Mouse (Mus musculus): ENCODE measurements around the gene Olfr644. TPM values are rescaled to one million over a fixed set of nuclear protein-coding genes. Genes with fewer than 3 reads are reported as not detected.

Gene Olfr644
- not detected in 2 replicates for polyA plus RNA-seq (2012; rRNA removed)

- Histone ChIP-seq H3K27me3 (ENCODE audit: control insufficient read depth, insufficient read depth, low read length) (no peaks in the 10 kb centered on the region), H3K36me3 (ENCODE audit: control insufficient read depth, insufficient read depth, low read length) (no peaks in the 10 kb centered on the region), H3K4me3 (ENCODE audit: low read depth, low read length) (no peak within 1 kb of the TSS), H3K27ac (ENCODE audit: insufficient read depth, low read depth, low read length) (no peak within 1 kb of the TSS), H3K4me1 (ENCODE audit: control insufficient read depth, insufficient read depth, insufficient read length, low read length) (no peaks in the 10 kb centered on the region)
- TF ChIP-seq POLR2A (IDR thresholded peaks at IDR 0.05; ENCODE audit: low read depth, low read length), result no peak
- TF ChIP-seq CTCF (IDR thresholded peaks at IDR 0.05; ENCODE audit: extremely low read depth, insufficient read length, insufficient replicate concordance, low read depth, low read length), result no peak
- 53% methylated on average over 2 of the region's 2 CpGs for WGBS
These were observed at the start of gene Olfr644 for GRCm38 (mm10) chr7:104071769-104072168. Olfr644 (minus strand) TSS chr7:104071869.

- no peaks in the 10 kb centered on the region for H3K36me3 ChIP-seq (ENCODE audit: control insufficient read depth, insufficient read depth, low read length)
- no peaks in the 10 kb centered on the region for H3K27me3 ChIP-seq (ENCODE audit: control insufficient read depth, insufficient read depth, low read length)
- no peak for TF ChIP-seq POLR2A (IDR thresholded peaks at IDR 0.05; ENCODE audit: low read depth, low read length)
- TF ChIP-seq CTCF (IDR thresholded peaks at IDR 0.05; ENCODE audit: extremely low read depth, insufficient read length, insufficient replicate concordance, low read depth, low read length), result no peak
- H3K4me3 ChIP-seq (ENCODE audit: low read depth, low read length), result no peak within 1 kb of the TSS
- no peaks in the 10 kb centered on the region for H3K4me1 ChIP-seq (ENCODE audit: control insufficient read depth, insufficient read depth, insufficient read length, low read length)
- H3K27ac ChIP-seq (ENCODE audit: insufficient read depth, low read depth, low read length), result no peak within 1 kb of the TSS
These were observed 33.0 kb upstream of the Olfr644 start, which contains the start of gene Olfr646 for GRCm38 (mm10) chr7:104104757-104104972. Olfr646 (plus strand) TSS chr7:104104873.

DNA sequence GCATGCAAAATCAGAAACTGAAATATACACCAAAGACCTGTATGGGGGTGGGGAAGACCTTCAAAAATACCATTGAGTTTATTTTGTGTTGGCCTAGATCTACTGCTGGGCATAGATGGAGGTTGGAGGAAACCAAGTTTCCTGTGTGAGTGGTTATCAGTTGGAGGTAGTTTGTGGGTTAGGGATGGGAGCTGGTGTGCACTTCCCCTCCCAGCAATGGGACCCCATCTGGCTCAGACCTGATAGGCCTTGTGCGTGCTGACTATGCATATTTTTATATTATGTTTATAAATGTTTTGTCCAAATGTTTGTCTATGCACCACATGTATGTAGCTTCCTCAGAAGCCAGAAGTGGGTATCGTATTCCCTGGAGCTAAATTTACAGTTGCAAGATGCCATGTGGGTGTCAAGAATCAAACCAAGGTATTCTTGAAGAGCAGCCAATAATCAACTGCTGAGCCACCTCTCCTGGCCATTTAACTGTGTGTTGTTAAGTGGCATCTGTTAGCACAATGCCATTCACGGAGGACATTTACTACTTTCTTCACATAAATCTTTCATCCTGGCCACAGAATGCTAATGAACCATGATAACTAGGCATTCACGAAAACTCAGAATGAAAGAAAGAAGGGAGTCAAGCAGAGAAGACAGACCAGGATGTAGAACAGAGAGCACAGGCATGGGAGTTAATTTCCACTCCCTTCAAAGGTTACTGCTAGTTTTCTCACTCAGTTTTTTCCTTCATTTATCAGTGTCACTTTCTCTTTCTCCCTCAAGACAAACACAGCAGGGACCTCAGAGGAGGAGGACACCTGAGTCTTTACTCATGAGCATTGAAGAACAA, 32.5 kb upstream of the Olfr644 start:
- H3K4me1 ChIP-seq (ENCODE audit: control insufficient read depth, insufficient read depth, insufficient read length, low read length), result no peaks in the 10 kb centered on the region
- 55% methylated on average over 4 of the region's 4 CpGs for WGBS
- H3K4me3 ChIP-seq (ENCODE audit: low read depth, low read length), result no peak overlapping the region
- H3K36me3 ChIP-seq (ENCODE audit: control insufficient read depth, insufficient read depth, low read length), result no peaks in the 10 kb centered on the region
- no peak for TF ChIP-seq POLR2A (IDR thresholded peaks at IDR 0.05; ENCODE audit: low read depth, low read length)
- TF ChIP-seq CTCF (IDR thresholded peaks at IDR 0.05; ENCODE audit: extremely low read depth, insufficient read length, insufficient replicate concordance, low read depth, low read length), result no peak
- no peak overlapping the region for H3K27ac ChIP-seq (ENCODE audit: insufficient read depth, low read depth, low read length)
- H3K27me3 ChIP-seq (ENCODE audit: control insufficient read depth, insufficient read depth, low read length), result no peaks in the 10 kb centered on the region

- 58% methylated on average over 1 of the region's 1 CpGs for WGBS
- Histone ChIP-seq H3K27ac (ENCODE audit: insufficient read depth, low read depth, low read length) (no peak within 1 kb of the TSS), H3K36me3 (ENCODE audit: control insufficient read depth, insufficient read depth, low read length) (no peaks in the 10 kb centered on the region), H3K4me3 (ENCODE audit: low read depth, low read length) (no peak within 1 kb of the TSS), H3K4me1 (ENCODE audit: control insufficient read depth, insufficient read depth, insufficient read length, low read length) (no peaks in the 10 kb centered on the region), H3K27me3 (ENCODE audit: control insufficient read depth, insufficient read depth, low read length) (no peaks in the 10 kb centered on the region)
- TF ChIP-seq CTCF (IDR thresholded peaks at IDR 0.05; ENCODE audit: extremely low read depth, insufficient read length, insufficient replicate concordance, low read depth, low read length), result no peak
- no peak for TF ChIP-seq POLR2A (IDR thresholded peaks at IDR 0.05; ENCODE audit: low read depth, low read length)
These were observed 13.7 kb upstream of the Olfr644 start, which contains the start of gene Olfr645 for GRCm38 (mm10) chr7:104085365-104085764. Olfr645 (minus strand) TSS chr7:104085465.

DNA sequence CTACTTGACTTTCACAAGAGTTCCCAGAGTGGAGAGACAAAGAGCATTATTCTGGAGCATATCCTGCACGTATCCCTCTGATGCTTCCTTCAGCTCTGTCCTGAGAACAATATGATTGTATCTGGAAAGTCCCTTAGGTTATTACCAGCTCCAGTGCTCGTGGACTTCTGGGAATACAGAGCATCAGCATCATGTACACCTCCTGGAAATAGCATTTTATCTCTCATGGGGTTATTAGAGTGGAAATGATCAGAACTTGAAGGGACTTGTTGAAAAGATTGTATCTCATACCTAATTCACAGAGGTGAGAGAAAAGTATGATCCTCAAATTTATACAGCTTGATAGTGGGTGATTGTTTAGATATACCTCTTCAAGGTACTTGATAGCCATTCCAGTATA, 10.3 kb downstream of the Olfr644 start, which contains the start of gene 4930516K23Rik:
4930516K23Rik (minus strand) TSS at position 101 of the 400 bp plus-strand sequence.
- H3K36me3 ChIP-seq (ENCODE audit: control insufficient read depth, insufficient read depth, low read length), result no peaks in the 10 kb centered on the region
- no peaks in the 10 kb centered on the region for H3K27me3 ChIP-seq (ENCODE audit: control insufficient read depth, insufficient read depth, low read length)
- 50% methylated on average over 2 of the region's 2 CpGs for WGBS
- H3K4me3 ChIP-seq (ENCODE audit: low read depth, low read length), result no peak within 1 kb of the TSS
- H3K27ac ChIP-seq (ENCODE audit: insufficient read depth, low read depth, low read length), result no peak within 1 kb of the TSS
- H3K4me1 ChIP-seq (ENCODE audit: control insufficient read depth, insufficient read depth, insufficient read length, low read length), result no peaks in the 10 kb centered on the region
- no peak for TF ChIP-seq POLR2A (IDR thresholded peaks at IDR 0.05; ENCODE audit: low read depth, low read length)
- TF ChIP-seq CTCF (IDR thresholded peaks at IDR 0.05; ENCODE audit: extremely low read depth, insufficient read length, insufficient replicate concordance, low read depth, low read length), result no peak

DNA sequence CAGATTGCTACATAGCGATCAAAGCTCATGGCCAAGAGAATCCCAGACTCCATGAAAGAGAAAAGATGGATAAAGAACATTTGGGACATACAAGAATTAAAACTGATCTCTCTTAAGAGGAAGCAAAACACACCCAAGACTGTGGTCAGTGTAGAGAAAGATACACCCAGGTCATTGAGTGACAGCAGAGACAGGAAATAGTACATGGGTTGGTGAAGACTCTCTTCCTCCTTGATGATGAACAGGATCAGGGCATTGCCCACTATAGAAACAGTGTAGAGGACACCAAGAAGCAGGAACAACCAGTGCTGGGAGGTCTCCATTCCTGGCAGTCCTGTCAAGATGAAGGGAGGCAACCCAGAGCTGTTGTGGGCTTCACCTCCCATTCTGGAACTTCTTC, 12.5 kb downstream of the Olfr644 start:
- TF ChIP-seq POLR2A (IDR thresholded peaks at IDR 0.05; ENCODE audit: low read depth, low read length) (no peak), CTCF (IDR thresholded peaks at IDR 0.05; ENCODE audit: extremely low read depth, insufficient read length, insufficient replicate concordance, low read depth, low read length) (no peak)
- H3K27me3 ChIP-seq (ENCODE audit: control insufficient read depth, insufficient read depth, low read length), result no peaks in the 10 kb centered on the region

DNA sequence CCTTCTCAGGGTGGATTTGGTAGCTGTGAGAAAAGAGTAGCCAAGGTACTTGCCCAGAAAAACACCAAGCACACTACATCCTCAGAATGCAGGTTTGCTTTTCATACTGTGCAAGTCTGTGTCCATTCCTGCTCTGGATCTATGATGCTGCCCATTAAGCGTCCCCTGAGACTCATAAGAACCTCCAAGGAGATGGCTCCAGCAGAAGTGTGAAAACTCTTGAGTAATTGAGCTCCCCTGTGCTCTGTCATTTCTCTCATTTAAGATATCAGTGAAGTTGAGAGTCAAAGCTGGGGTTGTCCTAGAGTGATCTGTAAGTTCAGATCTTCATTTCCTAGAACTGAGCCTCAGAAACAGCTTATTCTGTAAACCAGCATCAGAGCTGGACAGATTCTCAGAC, 19.1 kb downstream of the Olfr644 start, which contains the start of gene Olfr642:
Olfr642 (minus strand) TSS at position 101 of the 400 bp plus-strand sequence.
- H3K4me1 ChIP-seq (ENCODE audit: control insufficient read depth, insufficient read depth, insufficient read length, low read length), result no peaks in the 10 kb centered on the region
- TF ChIP-seq CTCF (IDR thresholded peaks at IDR 0.05; ENCODE audit: extremely low read depth, insufficient read length, insufficient replicate concordance, low read depth, low read length) (no peak), POLR2A (IDR thresholded peaks at IDR 0.05; ENCODE audit: low read depth, low read length) (no peak)
- no peaks in the 10 kb centered on the region for H3K36me3 ChIP-seq (ENCODE audit: control insufficient read depth, insufficient read depth, low read length)
- no peak within 1 kb of the TSS for H3K4me3 ChIP-seq (ENCODE audit: low read depth, low read length)
- 58% methylated on average over 1 of the region's 1 CpGs for WGBS
- no peak within 1 kb of the TSS for H3K27ac ChIP-seq (ENCODE audit: insufficient read depth, low read depth, low read length)
- H3K27me3 ChIP-seq (ENCODE audit: control insufficient read depth, insufficient read depth, low read length), result no peaks in the 10 kb centered on the region

More for the DNA sequence above, 12.5 kb downstream of the Olfr644 start:
- no peaks in the 10 kb centered on the region for H3K4me1 ChIP-seq (ENCODE audit: control insufficient read depth, insufficient read depth, insufficient read length, low read length)
- no peak overlapping the region for H3K27ac ChIP-seq (ENCODE audit: insufficient read depth, low read depth, low read length)
- WGBS, result 88% methylated on average over 1 of the region's 1 CpGs
- no peak overlapping the region for H3K4me3 ChIP-seq (ENCODE audit: low read depth, low read length)
- no peaks in the 10 kb centered on the region for H3K36me3 ChIP-seq (ENCODE audit: control insufficient read depth, insufficient read depth, low read length)

Measured in small intestine, adult 2 months (tissue).